Mouse (Mus musculus) embryonic facial prominence, embryonic 15.5 days (tissue): ENCODE results near the gene Sfi1. TPM values are rescaled to one million over a fixed set of nuclear protein-coding genes. Genes with fewer than 3 reads are reported as not detected.
"Not testable (repeated sequence)": the region's sequence is repeated elsewhere in the genome, so short reads cannot be mapped to it uniquely, and the experiment has no call there.

Experiments used
- ATAC-seq: fragments of 200-750 bp; cut with Nextera tagmentation; 2 replicates; pipeline ENCODE4 v1.8.0; 2017; ENCODE audit warnings: low read depth, moderate TSS enrichment; ENCODE audit not compliant: insufficient number of reproducible peaks, low FRiP score, low TSS enrichment
- H3K27ac ChIP-seq: fragments of 300-500 bp; sonication (generic); replicated peaks from 2 replicates; pipeline ENCODE4 v1.5.1; 2015; ENCODE audit warnings: mild to moderate bottlenecking, inconsistent platforms
- H3K27me3 ChIP-seq: fragments of 300-500 bp; sonication (generic); 2 replicates; pipeline ENCODE4 v1.6.1; 2015; ENCODE audit warnings: inconsistent platforms
- H3K36me3 ChIP-seq: fragments of 300-500 bp; sonication (generic); 2 replicates; pipeline ENCODE4 v1.6.1; 2015; ENCODE audit warnings: mild to moderate bottlenecking, inconsistent platforms
- H3K4me1 ChIP-seq: fragments of 300-500 bp; sonication (generic); 2 replicates; pipeline ENCODE4 v1.6.1; 2015; ENCODE audit warnings: inconsistent platforms
- H3K4me2 ChIP-seq: fragments of 300-500 bp; sonication (generic); replicated peaks from 2 replicates; pipeline ENCODE4 v1.6.1; 2015; ENCODE audit warnings: mild to moderate bottlenecking, inconsistent platforms
- H3K4me3 ChIP-seq: fragments of 300-500 bp; sonication (generic); replicated peaks from 2 replicates; pipeline ENCODE4 v1.5.1; 2015; ENCODE audit warnings: mild to moderate bottlenecking, inconsistent platforms
- H3K9ac ChIP-seq: fragments of 300-500 bp; sonication (generic); 2 replicates; pipeline ENCODE4 v1.6.1; 2015; ENCODE audit warnings: inconsistent platforms
- H3K9me3 ChIP-seq: fragments of 300-500 bp; sonication (generic); replicated peaks from 2 replicates; pipeline ENCODE4 v1.6.1; 2016; ENCODE audit warnings: inconsistent platforms
- WGBS: fragments of 180-500 bp; shearing (Covaris S2); methylation state at CpG from one replicate; pipeline ENCODE4 v1.1.7; 2015; 5-methylcytosine and 5-hydroxymethylcytosine counted together
- polyA plus RNA-seq: library from polyadenylated mRNA; unstranded; fragments of >200 nt; fragmentation: Nextera tagmentation; extraction: Ambion mirVana; gene quantifications from 2 replicates; pipeline ENCODE4 v1.2.1, GENCODE M21; 2015

Sfi1 gene
- polyA plus RNA-seq, 1 experiment from 2014 or later: 18.6 TPM

DNA sequence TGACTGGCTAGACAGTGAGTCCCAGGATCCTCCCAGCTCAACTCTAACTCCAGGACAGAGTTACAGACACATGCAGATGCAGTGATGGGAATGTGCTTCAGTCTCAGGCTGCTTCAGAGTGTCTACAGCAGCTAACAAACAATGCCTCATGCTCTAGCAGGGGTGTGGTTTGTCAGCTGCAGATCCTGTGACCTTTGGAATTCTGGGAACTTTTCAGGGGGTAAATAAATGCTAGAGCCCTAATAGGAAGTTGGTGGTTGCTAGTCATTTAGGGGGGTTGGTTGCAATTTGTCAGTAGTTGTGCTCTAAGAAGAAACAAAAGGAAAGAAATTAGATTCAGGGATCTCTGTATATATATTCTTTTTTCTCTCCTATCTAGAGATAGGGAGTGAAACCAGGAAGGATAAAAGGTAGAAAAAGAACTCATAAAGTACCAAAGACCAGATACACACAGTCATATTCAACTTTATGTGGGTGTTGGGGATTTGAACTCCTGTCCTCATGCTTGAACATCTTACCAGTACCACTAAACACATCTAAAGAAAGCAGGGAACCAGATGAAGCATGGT lies 52.2 kb downstream of the Sfi1 start:
- H3K36me3 ChIP-seq, H3K4me1 ChIP-seq, H3K27ac ChIP-seq, H3K4me3 ChIP-seq, ATAC-seq, H3K9ac ChIP-seq, H3K27me3 ChIP-seq, H3K4me2 ChIP-seq: not testable (repeated sequence)
- H3K9me3 ChIP-seq: peaks cover 14% of the 10 kb centered on the region

DNA sequence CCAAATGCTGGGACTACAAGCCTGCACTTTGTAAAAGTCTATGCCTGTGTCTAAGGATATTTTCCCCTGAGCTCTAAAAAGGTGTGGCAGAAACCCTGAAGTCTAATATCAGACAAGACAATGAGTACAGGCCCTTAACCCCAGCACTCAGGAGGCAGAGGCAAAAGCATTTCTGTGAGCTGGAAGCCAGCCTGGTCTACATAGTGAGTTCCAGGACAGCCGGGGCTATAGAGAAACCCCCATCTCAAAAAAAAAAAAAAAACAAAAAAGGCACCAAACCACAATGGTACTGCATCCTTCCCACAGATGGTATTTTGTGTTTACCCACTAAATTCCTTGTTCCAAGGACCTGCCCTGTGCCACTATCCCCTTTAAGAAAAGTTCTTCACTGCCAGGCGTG lies 54.9 kb downstream of the Sfi1 start:
- peaks cover 14% of the 10 kb centered on the region for H3K9me3 ChIP-seq
- H3K9ac ChIP-seq, H3K27ac ChIP-seq, H3K4me2 ChIP-seq, H3K4me1 ChIP-seq, H3K4me3 ChIP-seq, ATAC-seq, H3K36me3 ChIP-seq, H3K27me3 ChIP-seq: not testable (repeated sequence)
- WGBS: 85% methylated on average over 2 of the region's 2 CpGs

DNA sequence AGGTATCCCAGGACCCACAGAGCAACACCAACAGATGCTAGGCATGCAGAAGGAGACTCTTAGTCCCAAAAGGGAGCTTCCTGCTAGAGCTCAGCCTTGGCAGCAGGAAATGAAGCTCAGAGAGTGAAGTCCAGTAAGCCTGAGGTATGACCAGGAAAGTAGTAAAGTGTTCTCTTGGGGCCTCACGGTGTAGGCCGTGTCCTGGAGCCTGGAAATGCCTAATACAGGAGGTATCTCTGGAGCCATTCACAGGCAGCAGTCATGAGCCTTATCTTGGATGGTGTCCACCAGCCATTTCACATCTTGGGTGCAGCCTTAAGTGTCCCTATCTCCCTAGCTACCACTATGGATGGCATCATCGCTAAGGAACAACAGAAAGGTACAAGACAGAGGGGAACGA lies 56.0 kb downstream of the Sfi1 start:
- H3K9me3 ChIP-seq: peaks cover 12% of the 10 kb centered on the region
- H3K36me3 ChIP-seq, H3K4me2 ChIP-seq, H3K27me3 ChIP-seq, H3K4me1 ChIP-seq, H3K4me3 ChIP-seq, H3K9ac ChIP-seq, H3K27ac ChIP-seq: not testable (repeated sequence)
- WGBS: 88% methylated on average over 4 of the region's 4 CpGs
- ATAC-seq: peak; percentile 12; the same call in 1 of the 2 replicates

DNA sequence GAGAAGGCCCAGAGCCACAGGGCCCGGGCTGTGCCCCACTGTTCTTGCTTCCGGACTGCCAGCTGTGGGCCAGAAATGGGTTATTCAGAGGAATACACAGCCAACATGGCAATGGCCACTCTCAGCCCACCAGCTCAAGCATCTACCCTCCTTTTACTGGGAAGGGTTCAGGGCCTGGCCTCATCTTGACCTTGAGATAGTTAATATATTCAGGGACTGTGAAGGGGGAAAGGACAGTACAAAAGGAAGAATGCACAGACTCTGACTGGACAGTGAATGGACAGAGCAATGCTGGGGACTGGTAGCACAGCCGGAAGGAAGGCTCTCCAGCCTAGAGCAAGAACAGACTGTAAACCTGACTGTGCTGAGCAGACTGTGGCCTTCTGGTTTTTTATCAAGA lies 57.3 kb downstream of the Sfi1 start:
- not testable (repeated sequence) for H3K36me3 ChIP-seq, H3K9ac ChIP-seq, H3K4me2 ChIP-seq, H3K27me3 ChIP-seq, H3K4me3 ChIP-seq, H3K27ac ChIP-seq, H3K4me1 ChIP-seq, ATAC-seq
- H3K9me3 ChIP-seq: peaks cover 16% of the 10 kb centered on the region; the same call in 1 of the 2 replicates
- WGBS: 89% methylated on average over 3 of the region's 3 CpGs

DNA sequence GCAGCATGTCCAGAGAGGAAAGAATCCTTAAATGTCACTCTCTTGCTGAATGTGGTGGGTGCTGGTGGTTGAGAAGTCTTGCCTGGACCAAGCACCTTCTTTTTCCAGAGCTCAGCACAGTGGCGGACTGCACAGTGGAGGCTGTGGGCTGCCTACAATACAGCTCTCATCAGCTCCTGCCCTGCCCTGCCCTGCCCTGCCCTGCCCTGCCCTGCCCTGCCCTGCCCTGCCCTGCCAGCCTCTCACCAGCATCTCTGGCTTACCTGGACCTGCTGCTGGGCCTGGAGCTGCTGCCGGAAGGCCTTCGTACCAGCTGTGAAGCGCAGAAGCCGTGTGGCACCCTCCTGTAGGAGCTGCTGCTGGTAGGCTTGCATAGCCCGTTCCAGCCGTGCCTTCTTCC lies 57.9 kb downstream of the Sfi1 start:
- not testable (repeated sequence) for H3K4me2 ChIP-seq, H3K36me3 ChIP-seq, ATAC-seq, H3K27me3 ChIP-seq, H3K9ac ChIP-seq, H3K27ac ChIP-seq, H3K4me3 ChIP-seq, H3K4me1 ChIP-seq
- WGBS: 86% methylated on average over 5 of the region's 7 CpGs
- H3K9me3 ChIP-seq: peaks cover 16% of the 10 kb centered on the region; the same call in 1 of the 2 replicates

DNA sequence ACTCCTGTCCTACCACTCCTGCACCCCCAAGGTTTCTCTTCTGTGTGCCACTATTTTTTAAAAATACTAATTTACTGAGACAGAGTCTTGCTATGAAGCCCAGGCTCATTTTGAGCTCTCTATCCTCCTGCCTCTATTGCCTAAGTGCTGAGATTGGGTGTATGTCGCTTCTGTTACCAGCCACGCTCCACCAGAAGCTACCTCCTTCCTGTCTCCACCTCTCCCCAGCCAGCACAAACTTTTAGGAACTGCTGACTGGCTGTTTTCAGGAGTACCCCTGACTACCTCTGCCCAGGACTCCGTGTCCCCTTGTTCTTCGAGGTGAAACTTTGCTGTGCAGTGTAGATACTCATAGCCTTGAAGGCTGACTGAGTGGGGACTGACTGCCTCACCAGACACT lies 59.9 kb downstream of the Sfi1 start:
- not testable (repeated sequence) for H3K4me3 ChIP-seq, H3K9ac ChIP-seq, H3K36me3 ChIP-seq, H3K27me3 ChIP-seq, H3K4me1 ChIP-seq, H3K4me2 ChIP-seq, H3K27ac ChIP-seq
- no CpG with 5 or more reads among the region's 4 CpGs for WGBS
- peaks cover 14% of the 10 kb centered on the region; the same call in 1 of the 2 replicates for H3K9me3 ChIP-seq
- peak; percentile 5; the same call in 1 of the 2 replicates for ATAC-seq

DNA sequence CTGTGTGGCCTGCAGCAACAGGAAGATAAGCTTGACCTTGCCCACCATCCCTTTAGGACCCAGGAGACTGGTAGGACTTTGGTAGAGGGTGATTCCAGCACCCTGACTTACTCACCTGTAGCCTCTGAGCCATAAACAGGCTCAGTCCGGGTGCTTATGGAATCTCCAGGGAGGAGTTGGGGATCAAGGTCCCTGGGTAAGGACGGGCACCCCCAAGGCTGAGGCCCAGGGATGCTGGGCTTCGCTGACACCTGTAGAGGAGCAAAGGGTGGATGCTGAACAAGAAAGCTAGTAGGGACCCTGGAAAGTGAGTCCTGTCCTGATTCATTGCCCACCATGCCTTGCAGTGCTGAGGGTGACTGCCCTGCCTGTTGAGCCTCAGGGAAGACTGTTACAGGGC lies 60.3 kb downstream of the Sfi1 start:
- H3K4me1 ChIP-seq, H3K27me3 ChIP-seq, H3K4me2 ChIP-seq, H3K36me3 ChIP-seq, H3K27ac ChIP-seq, H3K4me3 ChIP-seq, H3K9ac ChIP-seq: not testable (repeated sequence)
- ATAC-seq: peak; percentile 0; the same call in 1 of the 2 replicates
- 81% methylated on average over 3 of the region's 3 CpGs for WGBS
- peaks cover 12% of the 10 kb centered on the region; the same call in 1 of the 2 replicates for H3K9me3 ChIP-seq

DNA sequence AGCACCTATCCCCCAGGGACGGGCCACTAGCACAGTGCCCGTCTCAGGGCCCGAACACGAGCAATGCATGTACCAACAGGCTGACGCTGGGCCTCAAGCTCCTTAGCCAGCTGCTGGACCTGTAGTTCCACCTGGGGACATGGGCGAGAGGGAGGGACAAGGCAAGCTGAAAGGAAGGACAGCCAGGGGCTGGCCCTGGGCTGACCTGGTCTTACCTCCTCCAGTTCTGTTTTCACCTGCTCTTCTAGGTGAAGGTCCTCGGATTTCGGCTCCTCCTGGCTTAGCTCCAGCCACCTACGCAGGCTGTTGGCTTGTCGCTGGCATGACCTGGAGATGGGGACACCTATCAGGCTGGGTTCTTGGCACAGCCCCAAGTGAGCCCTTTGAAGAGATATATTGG lies 61.3 kb downstream of the Sfi1 start:
- WGBS: 88% methylated on average over 10 of the region's 10 CpGs
- ATAC-seq: peak; percentile 61
- not testable (repeated sequence) for H3K27ac ChIP-seq, H3K27me3 ChIP-seq, H3K4me1 ChIP-seq, H3K9ac ChIP-seq, H3K4me2 ChIP-seq, H3K4me3 ChIP-seq, H3K36me3 ChIP-seq
- H3K9me3 ChIP-seq: peaks cover 14% of the 10 kb centered on the region

DNA sequence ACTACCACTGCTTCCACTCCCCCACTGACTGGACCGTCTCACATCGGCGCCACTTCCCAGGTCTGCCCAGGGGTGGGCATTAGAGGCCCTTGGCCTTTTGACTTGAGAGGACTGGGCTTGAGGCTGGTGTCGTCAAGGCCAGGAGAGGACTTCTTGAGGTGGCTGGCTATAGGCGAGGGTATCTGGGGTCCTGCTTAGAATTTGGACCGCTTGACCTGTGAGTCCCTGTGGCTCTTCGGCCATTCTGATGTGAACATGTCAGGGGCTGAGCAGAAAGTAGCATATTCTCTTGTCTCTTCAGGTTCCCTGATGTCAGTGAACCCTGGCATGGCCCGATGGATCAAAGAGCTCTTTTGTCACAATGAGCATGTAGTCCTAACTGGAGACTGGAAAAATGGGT lies 63.4 kb downstream of the Sfi1 start:
- H3K9ac ChIP-seq, H3K27me3 ChIP-seq, H3K4me1 ChIP-seq, H3K27ac ChIP-seq, H3K36me3 ChIP-seq, H3K4me2 ChIP-seq, H3K4me3 ChIP-seq: not testable (repeated sequence)
- ATAC-seq: peak; percentile 4; the same call in 1 of the 2 replicates
- peaks cover 17% of the 10 kb centered on the region for H3K9me3 ChIP-seq
- 92% methylated on average over 6 of the region's 8 CpGs for WGBS

DNA sequence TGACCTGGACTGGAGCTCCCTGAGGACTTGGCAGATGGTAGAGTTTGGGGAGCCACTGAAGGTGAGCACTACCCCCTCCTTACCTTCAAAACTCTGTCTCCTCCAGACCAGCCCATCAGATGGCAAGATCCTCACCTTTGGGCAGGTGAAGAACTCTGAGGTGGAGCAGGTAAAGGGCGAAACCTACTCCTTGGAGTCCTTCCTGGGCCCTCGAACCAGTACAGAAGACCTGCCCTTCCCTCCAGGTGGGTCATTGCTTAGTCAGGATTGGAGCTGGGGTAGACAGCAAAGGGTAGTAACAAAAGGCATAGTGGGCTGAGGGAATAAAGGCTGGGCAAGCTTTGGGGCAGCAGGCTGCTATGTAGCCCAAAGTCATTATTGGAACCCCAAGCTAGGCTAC lies 64.0 kb downstream of the Sfi1 start:
- not testable (repeated sequence) for H3K4me2 ChIP-seq, H3K36me3 ChIP-seq, H3K4me3 ChIP-seq, H3K9ac ChIP-seq, ATAC-seq, H3K27me3 ChIP-seq, H3K27ac ChIP-seq, H3K4me1 ChIP-seq
- 93% methylated on average over 2 of the region's 2 CpGs for WGBS
- H3K9me3 ChIP-seq: peaks cover 17% of the 10 kb centered on the region

DNA sequence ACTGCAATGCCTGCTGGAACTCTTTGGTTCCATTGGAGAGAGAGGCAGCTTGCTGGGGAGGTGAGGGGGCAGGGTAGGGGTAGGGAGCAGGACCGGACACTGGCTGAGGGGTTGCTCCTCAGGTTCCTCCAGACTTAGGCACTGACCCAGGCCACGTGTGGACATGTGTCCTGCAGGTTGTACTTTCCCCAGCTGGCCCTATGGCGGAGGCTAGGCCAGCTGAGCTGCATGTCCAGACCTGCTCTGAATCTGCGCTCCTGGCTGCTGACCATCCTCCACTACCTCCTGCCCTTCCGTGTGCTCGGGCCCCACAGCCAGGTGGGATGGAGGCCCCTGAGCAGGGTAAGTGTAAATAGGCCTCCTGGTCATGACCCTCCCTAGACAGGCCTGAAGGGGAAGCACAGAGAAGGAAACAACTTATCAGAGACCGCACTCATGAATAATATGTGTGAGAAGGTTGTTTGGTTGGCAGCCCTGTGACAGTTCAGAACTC lies 65.9 kb downstream of the Sfi1 start:
- peak; percentile 58 for ATAC-seq
- H3K4me3 ChIP-seq, H3K36me3 ChIP-seq, H3K4me1 ChIP-seq, H3K27me3 ChIP-seq, H3K9ac ChIP-seq, H3K27ac ChIP-seq, H3K4me2 ChIP-seq: not testable (repeated sequence)
- 75% methylated on average over 5 of the region's 7 CpGs for WGBS
- H3K9me3 ChIP-seq: peaks cover 16% of the 10 kb centered on the region

DNA sequence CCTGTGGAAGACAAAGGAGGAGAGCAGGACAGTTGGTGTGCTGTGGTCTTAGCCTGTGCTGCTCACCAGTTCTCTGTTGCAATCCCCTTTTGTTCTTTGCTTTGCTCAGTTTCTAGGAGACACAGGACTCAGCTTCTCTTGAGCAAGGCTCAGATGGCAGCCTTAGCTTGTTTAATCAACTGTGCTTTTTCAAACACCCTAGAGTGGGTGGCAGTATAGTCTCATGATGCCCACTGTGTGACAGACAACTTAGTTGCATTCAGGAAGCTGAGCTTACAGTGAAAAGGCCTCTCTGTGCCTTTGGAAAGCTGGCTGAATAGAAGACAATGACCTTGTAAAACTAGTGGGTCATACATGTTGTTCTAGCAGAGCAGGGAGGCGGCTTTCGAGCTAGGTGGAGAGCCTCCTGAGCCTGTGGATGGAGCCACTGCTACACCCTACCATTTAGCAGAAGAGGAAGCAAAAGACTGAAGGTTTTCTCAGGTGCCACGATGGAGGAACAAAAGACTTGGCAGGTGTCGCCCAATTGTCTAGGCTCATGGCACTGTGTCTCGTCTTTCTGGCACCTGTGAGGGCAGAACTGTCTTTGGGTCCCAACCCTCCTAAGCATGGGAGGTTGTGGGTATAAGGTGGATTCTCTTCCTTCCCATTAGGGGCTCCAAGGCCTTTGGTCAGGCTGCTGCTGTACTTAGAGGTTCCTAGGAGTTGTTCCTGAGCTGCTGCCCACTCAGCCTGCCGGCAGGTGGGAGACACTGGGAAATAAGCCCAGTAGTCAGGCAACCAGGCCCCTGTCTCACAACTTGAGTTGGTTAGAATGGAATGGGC lies 66.6 kb downstream of the Sfi1 start:
- peak; percentile 21 for ATAC-seq

More for the DNA sequence above, 66.6 kb downstream of the Sfi1 start:
- H3K4me2 ChIP-seq, H3K4me3 ChIP-seq, H3K36me3 ChIP-seq, H3K27ac ChIP-seq, H3K9ac ChIP-seq, H3K27me3 ChIP-seq, H3K4me1 ChIP-seq: not testable (repeated sequence)
- WGBS: 82% methylated on average over 6 of the region's 6 CpGs
- peaks cover 11% of the 10 kb centered on the region for H3K9me3 ChIP-seq
